Mouse (Mus musculus): Measurements from ENCODE around the gene Kifc1.

GRCm38 (mm10) chr17:33925406-33926116 lies 35.1 kb upstream of the Kifc1 start:
- TF ChIP-seq POLR2A (IDR thresholded peaks at IDR 0.05; ENCODE audit: control insufficient read depth, extremely low read depth, insufficient read depth, low read length, poor library complexity) (no peak), CTCF (IDR thresholded peaks at IDR 0.05; ENCODE audit: borderline replicate concordance, control insufficient read depth, extremely low read depth, insufficient read depth, low read length, poor library complexity) (no peak)

Data from thymus, adult 2 months (tissue).